Mouse (Mus musculus) monocyte, adult 5-6 weeks (primary cell): ENCODE results near the gene Srgap1. TPM values are rescaled to one million over a fixed set of nuclear protein-coding genes. Genes with fewer than 3 reads are reported as not detected.

Experiments
- ATAC-seq: fragments of 153-309, 156-312 bp; replicated peaks from 2 replicates; pipeline ENCODE4 v1.8.0; 2017; ENCODE audit warnings: mild to moderate bottlenecking; ENCODE audit not compliant: low TSS enrichment, insufficient number of reproducible peaks, severe bottlenecking, poor library complexity, low FRiP score
- total RNA-seq: library from RNA; stranded (forward); fragments of 200-1000, 200-491, 200-594 nt; gene quantifications from 3 replicates; pipeline ENCODE4 v1.2.3, GENCODE M21; 2017

Gene Srgap1
- total RNA-seq, 1 experiment from 2014 or later = not detected

GRCm38 (mm10) chr10:121902651-121903050 lies 144.5 kb downstream of the Srgap1 start:
- ATAC-seq = no peak

GRCm38 (mm10) chr10:121900772-121901171 lies 146.3 kb downstream of the Srgap1 start:
- no peak for ATAC-seq

- ATAC-seq = no peak
Observed at GRCm38 (mm10) chr10:121899706-121900105, 147.4 kb downstream of the Srgap1 start.

- ATAC-seq = no peak
Observed at GRCm38 (mm10) chr10:121897835-121898370, 149.2 kb downstream of the Srgap1 start.

GRCm38 (mm10) chr10:121891390-121892067 lies 155.6 kb downstream of the Srgap1 start:
- ATAC-seq = no peak

- no peak for ATAC-seq
Observed at GRCm38 (mm10) chr10:121890061-121890460, 157.1 kb downstream of the Srgap1 start.

GRCm38 (mm10) chr10:121886805-121887204 lies 160.3 kb downstream of the Srgap1 start:
- ATAC-seq = no peak

- ATAC-seq = no peak
Observed at GRCm38 (mm10) chr10:121885512-121886218, 161.4 kb downstream of the Srgap1 start.

GRCm38 (mm10) chr10:121882461-121882860 lies 164.7 kb downstream of the Srgap1 start:
- no peak for ATAC-seq

GRCm38 (mm10) chr10:121878855-121879254 lies 168.3 kb downstream of the Srgap1 start:
- ATAC-seq = no peak

GRCm38 (mm10) chr10:121877906-121878305 lies 169.2 kb downstream of the Srgap1 start:
- no peak for ATAC-seq

GRCm38 (mm10) chr10:121873063-121873489 lies 174.0 kb downstream of the Srgap1 start:
- ATAC-seq = no peak

- no peak for ATAC-seq
Observed at GRCm38 (mm10) chr10:121869941-121870340, 177.2 kb downstream of the Srgap1 start.

GRCm38 (mm10) chr10:121868255-121868654 lies 178.9 kb downstream of the Srgap1 start:
- ATAC-seq = no peak

GRCm38 (mm10) chr10:121865503-121866239 lies 181.4 kb downstream of the Srgap1 start:
- ATAC-seq = no peak

- no peak for ATAC-seq
Observed at GRCm38 (mm10) chr10:121860924-121861323, 186.2 kb downstream of the Srgap1 start.

GRCm38 (mm10) chr10:121859803-121860571 lies 187.1 kb downstream of the Srgap1 start:
- ATAC-seq = no peak

GRCm38 (mm10) chr10:121858911-121859310 lies 188.2 kb downstream of the Srgap1 start:
- no peak for ATAC-seq

GRCm38 (mm10) chr10:121858086-121858485 lies 189.0 kb downstream of the Srgap1 start:
- ATAC-seq = no peak
